Mouse (Mus musculus): Measurements from ENCODE around the gene Banp. TPM values are rescaled to one million over a fixed set of nuclear protein-coding genes. Genes with fewer than 3 reads are reported as not detected.

Gene Banp
- polyA plus RNA-seq, 1 experiment from 2014 or later: 29.4 TPM

- peak; percentile 99 for DNase-seq (ENCODE audit: low spot score)
Observed at GRCm38 (mm10) chr8:121949941-121950748, 595 bp downstream of the Banp start.

- peak; percentile 61 for DNase-seq (ENCODE audit: low spot score)
Observed at GRCm38 (mm10) chr8:121950749-121951655, 1.5 kb downstream of the Banp start.

DNA sequence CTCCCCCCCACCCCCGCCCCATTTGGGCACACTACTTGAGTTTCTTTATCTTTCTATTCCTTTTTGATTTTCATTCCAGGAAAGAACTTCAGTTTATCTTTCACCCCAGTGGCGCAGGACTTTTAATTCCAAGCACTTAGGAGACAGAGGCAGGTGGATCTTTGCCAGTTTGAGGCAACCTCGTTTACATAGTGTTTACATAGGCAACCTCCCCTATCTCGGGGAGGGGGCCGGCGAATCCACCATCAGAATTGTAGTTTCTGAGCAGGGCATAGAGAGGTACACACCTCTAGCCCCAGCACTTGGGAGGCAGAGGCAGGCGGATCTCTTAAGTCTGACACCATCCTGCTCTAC, 2.1 kb downstream of the Banp start:
- no peak for DNase-seq (ENCODE audit: low spot score)

DNA sequence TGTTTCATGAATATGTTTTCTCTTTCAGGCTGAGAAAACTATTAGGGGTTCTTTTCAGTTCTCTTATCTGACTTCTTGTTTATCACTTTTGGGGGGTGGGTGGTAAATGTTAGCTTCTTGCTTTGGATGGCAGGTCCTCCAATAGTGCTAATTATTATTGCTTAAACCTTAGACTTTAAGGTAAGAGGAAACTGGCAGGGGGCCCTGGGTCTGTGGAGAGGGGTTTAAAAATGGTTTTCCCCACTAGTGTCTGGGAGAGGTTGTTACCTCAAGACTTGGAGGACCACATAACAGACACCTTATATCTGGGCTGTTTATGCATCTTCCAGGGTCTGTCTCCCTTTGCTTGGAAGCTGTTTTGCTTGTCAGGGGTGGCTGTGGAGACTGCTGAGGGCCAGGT, 2.6 kb downstream of the Banp start:
- no peak for DNase-seq (ENCODE audit: low spot score)

- DNase-seq (ENCODE audit: low spot score): no peak
Observed at GRCm38 (mm10) chr8:121952800-121953199, 3.2 kb downstream of the Banp start.

DNA sequence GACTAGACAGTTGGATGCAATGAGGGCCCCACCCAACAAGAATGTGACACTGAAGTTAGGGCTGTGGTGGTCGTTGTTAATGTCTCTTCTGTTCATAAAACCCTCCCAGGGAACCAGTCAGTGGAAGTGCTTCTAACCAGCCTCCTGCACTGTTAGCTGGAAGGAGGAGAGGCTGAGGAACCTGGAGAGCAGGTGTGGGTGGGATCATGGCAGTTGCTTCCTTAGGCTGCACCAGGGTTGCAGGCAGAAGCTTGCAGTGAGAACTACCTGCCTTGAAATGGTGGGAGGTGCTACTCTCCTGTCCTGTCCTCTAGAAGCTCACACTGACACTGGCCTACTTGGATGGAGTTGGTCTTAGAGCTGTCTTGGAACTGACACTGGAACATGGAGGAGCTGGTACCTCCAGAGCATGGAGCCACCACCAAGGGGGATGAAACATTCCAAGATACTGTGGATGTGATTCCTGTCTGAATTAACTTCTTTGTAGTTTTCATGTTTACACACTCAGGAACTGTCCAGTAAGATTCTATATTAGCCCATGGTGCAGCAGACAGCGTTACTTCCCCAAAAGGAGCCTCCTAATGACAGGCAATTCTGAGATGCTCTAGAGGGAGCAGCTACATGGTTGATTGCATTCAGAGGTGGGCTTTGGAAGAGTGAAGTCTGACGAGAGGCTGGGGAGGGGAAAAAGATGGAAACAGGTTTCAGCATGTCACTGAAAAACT, 4.4 kb downstream of the Banp start:
- DNase-seq (ENCODE audit: low spot score): no peak

- no peak for DNase-seq (ENCODE audit: low spot score)
Observed at GRCm38 (mm10) chr8:121954981-121955555, 5.5 kb downstream of the Banp start.

- no peak for DNase-seq (ENCODE audit: low spot score)
Observed at GRCm38 (mm10) chr8:121955825-121956500, 6.4 kb downstream of the Banp start.

DNA sequence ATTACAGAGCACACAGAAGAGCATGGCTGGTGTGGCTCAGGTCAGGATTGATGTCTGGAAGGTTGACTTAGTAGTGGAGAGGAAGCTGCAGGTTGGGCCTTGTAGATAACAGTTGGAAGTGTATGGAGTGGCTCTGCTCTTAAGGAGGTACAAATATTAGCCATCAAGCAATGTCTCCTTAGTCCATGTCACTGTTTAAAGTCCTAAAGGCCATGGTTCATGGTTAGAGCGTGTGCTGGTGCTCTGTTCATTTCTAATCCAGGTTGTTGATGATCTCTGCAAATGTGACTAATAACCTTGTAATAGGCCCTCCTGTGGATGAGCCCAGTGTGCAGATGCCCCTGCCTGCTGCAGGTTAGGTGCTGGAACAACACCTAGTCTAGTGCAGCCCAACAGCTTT, 8.8 kb downstream of the Banp start:
- DNase-seq (ENCODE audit: low spot score): no peak

GRCm38 (mm10) chr8:121962892-121963291, 13.3 kb downstream of the Banp start:
- no peak for DNase-seq (ENCODE audit: low spot score)

DNA sequence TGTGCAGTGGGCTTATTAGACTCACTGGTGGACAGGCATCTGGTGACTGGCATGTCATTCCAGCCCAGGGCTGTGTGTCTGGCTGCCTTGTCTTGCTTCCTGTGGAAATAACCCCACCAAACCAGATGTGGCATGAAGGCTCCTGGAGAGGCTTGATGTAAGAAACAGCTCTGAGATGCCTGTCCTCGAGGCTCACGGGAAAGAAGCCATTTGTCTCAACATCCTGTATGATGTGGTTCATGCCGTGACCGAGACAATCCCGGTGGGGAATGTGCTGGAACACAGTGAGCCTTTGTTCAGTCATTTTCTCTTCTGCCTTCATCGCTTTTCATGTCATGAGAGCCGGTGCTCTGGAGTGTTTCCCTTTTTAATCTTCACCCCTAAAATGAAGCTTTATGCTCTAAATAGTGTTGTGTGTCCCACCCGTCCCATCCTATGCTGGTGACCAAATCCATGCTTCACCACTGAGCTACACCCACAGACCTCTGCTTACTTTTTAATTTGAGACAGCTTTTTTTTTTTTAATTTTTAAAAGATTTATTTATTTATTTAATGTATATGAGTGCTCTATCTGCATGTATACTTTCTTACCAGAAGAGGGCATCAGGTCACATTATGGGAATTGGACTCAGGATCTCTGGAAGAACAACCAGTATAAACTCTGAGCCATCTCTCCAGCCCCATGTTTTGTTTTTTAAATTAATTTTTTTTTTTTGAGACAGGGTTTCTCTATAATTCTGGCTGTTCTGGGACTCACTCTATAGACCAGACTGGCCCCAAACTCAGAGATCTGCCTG, 15.4 kb downstream of the Banp start:
- DNase-seq (ENCODE audit: low spot score): peak; percentile 26

DNA sequence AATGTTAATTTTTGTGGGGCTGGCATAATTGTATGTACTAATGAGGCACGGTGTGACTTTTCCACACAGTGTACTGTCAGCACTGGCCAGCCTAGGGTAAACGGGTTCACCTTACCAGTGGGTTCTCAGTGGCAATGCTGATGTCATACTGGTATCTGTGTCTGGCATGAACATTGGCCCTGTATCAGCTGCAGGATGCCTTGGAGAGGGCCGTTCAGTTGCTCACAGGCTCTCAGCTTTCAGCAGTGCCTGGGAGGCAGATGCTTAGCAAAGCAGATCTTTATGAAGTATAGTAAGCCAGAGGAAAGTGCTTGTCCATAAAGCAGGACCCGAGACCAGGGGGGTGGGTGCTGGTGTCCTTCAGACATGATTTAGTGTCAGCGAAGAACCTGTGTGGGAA, 16.6 kb downstream of the Banp start:
- DNase-seq (ENCODE audit: low spot score): no peak

DNA sequence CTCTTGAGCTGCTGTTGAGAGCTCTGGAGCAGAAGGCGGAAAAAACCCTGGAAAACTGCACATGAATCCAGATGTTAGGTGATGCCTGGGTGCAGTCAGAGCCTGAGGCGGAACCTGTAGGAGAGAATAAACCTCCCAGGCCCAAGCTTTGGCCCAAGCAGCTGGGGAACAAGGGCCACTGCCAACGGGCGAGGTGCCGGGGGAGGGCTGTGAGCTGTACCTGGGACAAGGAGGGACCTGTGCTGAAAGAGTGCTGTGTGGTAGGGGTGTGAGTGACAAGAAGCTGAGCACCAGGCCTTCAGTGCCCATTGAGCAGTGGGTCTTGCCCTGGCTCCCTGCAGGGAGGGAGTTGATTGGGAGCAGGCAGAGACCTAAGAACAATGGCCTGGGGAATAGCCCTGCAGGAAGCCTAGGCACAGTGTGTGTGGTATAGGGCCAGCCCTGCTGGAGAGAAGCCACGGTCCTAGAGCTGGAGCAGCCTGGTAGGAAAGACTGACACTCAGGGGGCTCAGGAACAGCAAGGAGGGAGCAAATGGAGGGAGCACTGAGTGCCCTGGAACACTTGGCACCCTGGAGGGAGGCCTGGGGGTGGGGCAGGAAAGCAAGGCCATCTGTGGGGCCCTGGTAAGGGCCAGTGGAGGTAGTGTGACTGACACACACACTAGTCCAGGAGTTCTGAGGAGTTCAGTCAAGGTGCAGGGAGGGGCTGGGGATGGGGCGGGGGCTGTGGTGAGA, 17.3 kb downstream of the Banp start:
- DNase-seq (ENCODE audit: low spot score): no peak

DNA sequence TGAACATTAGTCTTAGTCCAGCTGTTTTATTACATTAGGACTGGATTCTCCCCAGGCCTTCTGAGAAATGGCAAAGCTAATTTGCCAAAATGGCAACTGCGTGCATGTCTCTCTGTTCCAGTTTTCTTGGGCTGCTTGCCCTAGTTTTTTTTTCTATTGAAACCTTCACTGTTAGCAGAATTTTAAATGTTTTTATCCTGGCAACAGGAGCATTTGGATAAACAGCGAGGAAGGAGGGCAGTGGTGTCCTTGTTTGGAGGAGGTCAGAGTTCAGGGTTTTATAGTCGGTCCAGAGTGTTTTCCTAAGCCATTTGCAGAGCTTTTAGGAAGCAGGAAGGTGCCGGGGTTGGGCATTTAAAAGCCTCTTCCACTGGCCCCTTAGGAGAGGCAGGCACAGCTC, 18.4 kb downstream of the Banp start:
- no peak for DNase-seq (ENCODE audit: low spot score)

- DNase-seq (ENCODE audit: low spot score): peak; percentile 71
Observed at GRCm38 (mm10) chr8:121968542-121968941, 19.0 kb downstream of the Banp start.

DNA sequence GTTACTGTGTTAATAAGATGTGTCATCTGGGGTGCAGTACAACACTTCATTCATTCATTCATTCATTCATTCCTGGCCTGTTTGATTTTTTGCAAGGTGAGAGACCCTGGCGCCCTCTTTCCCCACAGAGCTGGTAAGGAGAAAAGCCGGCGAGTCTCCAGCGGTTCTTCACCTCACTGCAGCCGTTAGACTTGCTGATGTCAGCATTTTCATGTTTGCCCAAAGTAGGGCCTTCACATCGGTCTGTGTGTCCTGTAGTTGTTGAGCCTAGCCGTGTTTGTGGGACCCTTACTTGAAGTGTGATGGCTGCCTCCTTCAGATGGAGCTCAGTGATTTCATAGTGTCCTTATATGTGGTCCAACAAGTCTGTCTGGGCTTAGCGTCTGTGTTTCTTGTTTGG, 20.7 kb downstream of the Banp start:
- DNase-seq (ENCODE audit: low spot score): no peak

DNA sequence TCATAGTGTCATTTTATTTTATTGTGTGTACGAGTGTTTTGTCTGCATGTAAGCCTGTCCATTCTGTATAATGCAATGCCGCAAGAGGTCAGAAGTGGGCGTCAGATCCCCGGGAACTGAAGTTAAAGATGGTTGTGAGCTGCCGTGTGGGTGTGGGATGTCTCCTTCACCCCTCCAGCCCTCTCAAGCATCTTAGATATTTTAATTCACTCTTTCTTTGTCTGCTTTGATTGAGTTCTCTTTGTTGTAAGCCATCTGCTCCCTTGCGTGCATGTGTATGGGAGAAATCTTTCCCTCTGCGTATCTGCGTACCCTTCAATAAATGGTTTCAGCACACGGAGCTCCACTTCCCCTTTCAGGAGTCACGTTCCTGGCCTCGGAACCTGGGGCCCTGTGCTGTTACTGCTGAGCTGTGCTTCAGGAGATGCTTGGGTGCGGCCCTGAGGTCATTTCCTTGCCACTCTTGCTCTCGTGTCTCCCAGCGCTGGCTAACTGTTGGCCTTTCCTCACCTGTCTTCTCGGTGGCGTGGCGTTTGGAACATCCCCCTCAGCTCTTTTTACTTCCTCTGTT, 22.0 kb downstream of the Banp start:
- DNase-seq (ENCODE audit: low spot score): no peak

DNA sequence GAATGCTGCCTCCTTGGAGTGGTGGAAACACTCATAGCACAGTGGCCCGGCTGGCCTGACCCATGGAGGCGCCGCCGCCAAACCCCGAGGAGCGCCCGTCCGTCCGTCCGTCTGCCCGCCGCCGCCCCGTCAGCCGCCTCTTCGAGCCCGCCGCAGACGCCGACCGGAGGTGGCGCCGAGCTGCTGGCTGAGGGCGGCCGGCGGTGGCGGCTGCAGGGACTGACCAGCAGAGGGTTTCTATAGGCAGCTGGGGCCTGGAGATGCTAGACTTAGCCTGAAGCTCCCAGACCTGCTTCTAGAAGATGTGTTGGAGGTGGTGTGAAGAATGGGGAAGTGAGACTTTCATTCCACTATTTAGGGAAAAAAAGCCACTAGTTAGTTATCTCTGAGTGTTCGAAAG, 24.4 kb downstream of the Banp start:
- no peak for DNase-seq (ENCODE audit: low spot score)

Data from thymus, postnatal 0 days (tissue).